Mouse (Mus musculus) layer of hippocampus, adult 9-11 months (tissue): ENCODE data around the gene Sec14l3.
"Not testable (repeated sequence)": the region's sequence is repeated elsewhere in the genome, so short reads cannot be mapped to it uniquely, and the experiment has no call there.

Experiments used
- DNase-seq: peaks from one replicate; pipeline ENCODE4 v3.0.0; 2022

Gene Sec14l3

DNA sequence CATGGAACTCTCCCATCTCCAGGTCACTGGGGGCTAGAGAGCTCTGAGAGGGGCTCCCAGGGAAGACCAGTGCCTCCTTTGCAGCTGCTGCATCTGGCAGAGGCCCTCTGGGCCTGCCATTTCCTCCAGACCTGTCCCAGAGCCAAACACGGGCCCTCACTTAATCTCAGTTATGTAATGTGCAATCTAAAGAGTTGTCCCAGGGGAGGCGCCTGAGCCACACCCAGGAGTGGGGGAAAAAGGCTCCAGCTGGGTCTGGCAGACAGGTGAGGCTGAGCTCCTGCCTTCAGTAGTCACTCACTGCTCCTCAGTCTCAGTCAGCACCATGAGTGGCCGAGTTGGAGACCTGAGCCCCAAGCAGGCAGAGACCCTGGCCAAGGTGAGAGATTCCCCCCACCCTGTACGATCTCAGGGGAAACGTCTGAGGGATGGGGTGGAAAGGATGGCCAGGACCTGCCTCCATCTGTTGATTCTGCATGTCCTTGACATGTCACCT, at the start of gene Sec14l3:
Gene Sec14l3 (plus strand): TSS at position 215 of the 496 bp plus-strand sequence.
- DNase-seq, result no peak

DNA sequence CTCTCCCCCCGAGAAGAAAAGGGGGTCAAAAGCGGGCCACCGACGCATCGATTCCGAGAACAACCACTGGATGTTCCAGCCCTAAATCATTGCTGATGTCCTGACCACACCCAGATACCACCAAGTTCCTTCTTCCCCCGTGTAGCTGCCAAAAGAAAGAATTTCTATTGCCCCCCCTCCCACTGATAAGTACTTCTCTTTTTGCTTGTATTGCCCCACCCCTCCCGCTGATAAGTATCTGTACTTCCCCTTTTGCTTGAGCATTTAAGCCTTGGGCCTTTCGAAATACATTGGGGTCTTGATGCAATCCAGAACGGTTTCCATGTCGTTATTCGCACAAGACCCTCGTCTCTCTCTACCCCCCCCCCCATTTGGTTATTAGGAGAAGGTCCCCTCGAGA, 48.8 kb upstream of the Sec14l3 start:
- DNase-seq, result not testable (repeated sequence)

DNA sequence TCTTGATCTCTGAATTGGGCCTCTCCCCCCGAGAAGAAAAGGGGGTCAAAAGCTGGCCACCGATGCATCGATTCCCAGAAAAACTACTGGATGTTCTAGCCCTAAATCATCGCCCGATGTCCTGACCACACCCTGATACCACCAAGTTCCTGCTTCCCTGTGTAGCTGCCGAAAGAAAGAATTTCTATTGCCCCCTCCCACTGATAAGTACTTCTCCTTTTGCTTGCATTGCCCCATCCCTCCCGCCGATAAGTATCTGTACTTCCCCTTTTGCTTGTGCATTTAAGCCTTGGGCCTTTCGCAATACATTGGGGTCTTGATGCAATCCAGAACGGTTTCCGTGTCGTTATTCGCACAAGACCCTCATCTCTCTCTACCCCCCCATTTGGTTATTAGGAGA, 42.5 kb upstream of the Sec14l3 start:
- DNase-seq, result not testable (repeated sequence)

DNA sequence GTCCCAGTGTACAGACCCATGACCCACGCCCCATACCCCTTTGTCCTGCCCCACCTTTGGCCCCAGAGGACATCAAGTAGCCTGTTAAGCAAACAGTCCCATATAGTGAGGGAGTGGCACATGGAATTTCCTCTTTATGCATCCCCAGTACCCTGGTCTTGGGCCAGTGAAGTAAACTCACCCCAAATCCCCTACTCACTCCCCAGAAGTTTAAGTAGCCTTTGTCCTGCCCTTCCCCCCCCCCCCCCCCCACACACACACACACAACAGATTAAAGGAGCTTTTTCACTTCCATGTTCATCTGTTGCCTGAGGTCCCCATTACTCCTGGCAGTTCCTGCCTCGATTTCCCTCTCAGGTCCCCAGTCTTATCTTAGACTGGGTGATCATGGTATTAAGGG, 41.3 kb upstream of the Sec14l3 start:
- no peak for DNase-seq

DNA sequence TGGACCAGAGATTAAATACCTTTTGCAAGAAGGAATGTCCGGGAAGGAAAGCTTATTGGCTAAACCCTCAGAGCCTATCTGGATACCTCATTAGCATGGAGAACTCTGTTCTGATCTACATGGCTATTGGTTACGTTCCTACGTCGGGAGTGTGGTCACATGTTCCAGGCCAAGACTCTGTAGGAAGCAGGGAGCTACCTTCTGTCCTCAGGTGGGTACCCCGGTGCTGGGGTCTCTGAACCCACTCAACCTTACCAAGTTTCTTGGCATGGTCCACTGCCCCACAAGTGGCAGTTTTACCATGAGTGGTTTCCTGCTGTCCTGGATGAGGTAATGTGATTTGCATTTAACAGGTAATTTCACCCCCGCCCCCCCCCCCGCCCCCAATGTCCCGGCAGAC, 37.6 kb upstream of the Sec14l3 start:
- DNase-seq, result no peak

DNA sequence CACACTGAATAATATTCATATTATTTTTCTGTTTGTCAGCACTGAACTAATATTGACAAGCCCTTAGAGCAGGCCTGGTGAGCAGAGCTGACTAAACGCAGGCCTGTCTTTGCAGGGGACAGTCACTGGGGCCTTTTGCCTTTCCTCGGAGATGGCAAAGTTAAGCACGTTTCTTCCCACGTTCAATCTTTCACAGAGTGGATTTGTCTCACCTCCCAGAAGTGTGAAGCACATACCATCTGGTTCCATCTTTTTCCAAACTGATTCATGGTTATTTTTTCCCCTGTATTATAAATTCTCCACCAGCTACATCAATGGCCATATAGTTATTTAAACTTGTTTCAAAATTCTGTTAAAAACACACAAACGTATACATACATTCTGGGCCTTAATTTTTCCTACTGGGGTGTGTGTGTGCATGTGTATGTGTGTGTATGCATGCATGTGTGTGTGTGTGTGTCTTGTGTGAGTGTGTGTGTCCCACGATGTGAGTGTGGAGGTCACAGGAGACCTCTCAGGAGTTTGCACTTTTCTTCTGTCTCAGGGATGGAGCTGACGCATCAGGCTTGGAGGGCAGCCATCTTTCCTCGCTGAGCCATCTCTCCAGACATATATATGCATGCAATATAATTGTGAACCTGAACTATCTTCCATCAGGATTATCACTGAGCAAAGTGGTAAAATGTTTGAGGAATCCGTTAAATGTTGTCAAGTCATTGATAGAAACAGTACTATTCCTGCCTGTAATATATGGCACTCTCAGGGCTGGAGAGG, 36.9 kb upstream of the Sec14l3 start:
- peak; percentile 24 for DNase-seq

DNA sequence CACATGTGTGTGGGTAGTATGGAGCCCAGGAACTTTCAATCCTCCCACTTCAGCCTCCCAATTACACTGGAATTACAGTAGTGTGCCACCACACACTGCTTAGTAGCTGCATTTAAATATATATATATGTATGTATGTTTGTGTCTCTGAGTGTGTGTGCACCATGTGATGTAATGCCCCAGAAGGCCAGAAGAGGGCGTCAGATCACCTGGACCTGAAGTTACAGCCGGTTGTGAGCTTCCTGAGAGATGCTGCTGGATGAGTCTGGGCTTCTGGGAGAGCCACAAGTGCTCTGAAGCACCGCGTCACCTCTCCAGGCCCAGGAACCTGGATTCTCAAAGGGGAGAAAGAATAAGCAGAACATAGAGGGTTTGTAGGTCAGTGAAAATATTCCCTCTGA, 35.3 kb upstream of the Sec14l3 start:
- no peak for DNase-seq

DNA sequence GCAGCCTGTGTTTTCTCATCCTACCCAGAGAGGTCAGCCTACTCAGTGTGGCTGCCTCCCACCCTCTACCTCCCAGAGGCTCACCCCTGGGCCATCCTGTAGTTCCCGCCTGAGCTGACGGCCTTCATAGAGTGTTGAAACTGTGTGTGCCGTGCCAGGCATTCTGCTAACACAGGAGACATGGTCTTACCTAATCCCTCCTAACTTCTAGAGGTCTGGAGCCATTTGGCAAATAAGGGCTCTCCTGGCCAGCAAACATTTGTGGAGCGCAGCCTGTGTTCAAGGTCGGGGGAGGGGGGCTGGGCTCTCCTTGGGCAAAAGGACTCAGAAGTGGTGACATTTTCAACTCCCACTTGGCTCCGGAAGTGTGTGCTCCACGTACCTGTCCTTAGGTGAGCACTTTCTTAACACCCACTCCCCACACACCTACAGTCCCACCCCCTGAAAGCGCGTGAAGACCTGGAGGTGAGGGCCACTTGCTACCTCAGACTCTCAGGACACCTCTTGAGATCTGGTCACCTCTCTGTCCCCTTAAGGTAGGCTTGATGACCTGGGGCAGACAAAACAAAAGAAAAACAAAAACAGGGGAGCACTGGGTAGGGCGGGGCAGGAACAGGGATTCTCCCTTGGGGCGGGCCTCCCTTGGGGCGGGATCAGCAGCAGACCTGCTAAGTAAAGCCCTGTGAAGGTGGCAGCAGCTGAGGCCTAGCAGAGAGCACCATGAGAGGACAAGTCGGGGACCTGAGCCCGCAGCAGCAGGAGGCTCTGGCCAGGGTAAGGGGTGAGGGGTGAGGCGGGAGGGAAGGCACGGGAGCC, 33.3 kb upstream of the Sec14l3 start, which contains the start of gene Sec14l4:
Gene Sec14l4 (plus strand): TSS at position 337 of the 816 bp plus-strand sequence.
- DNase-seq, result no peak

DNA sequence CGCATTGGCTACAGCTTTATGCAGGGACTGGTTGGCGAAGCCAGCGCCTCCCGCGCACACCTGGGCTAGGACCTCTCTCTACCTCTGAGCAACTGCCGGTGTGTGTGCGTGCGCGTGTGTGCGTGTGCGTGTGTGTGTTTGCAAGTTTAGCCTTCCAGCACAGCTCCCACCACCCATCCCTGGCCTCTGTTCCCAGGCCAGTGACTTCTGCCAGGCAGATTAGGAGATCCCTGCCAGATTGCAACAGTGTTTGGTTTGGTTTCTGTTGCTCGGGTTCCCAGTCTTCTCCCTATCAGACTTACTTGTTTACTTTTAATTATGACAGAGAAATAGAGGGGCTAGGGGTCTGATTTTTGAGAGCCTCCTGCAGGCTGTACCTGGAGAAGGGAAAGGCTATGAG, 32.7 kb upstream of the Sec14l3 start:
- DNase-seq, result no peak

DNA sequence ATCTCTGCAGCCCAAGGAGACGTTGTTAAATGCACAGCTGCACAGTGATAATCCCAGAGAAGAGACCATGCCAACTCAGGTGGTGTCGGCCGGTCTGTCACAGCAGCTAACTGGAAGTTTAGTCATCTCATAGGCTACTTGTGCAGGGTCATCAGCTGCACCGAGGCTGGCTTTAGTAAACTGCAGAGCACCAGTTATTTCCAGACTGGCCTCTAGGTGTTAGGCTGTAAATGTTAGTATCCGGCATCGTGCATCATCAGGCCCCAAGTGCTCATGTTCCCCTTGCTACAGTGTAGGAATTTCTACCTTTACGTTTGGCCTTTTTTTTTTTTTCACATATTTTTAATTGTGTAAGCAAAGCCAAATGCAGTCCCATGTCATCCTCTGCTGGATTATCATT, 31.2 kb upstream of the Sec14l3 start:
- no peak for DNase-seq

DNA sequence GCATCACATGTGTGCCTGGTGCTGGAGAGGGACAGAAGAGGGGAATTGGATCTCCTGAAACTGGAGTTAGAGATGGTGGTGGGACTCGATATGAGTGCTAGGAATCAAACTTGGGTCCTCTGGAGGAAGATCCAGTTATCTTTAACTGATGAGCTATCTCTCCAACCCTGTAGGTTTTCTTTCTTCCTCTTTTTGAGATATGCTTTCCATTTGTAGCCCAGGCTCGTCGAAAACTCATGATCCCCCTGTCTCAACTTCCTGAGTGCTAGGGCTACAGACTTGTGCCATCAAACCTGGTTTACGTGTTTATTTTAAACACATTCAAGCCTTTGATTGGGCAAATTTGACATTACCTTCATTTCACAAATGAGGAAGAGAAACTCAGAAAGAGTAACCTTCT, 30.5 kb upstream of the Sec14l3 start:
- no peak for DNase-seq

DNA sequence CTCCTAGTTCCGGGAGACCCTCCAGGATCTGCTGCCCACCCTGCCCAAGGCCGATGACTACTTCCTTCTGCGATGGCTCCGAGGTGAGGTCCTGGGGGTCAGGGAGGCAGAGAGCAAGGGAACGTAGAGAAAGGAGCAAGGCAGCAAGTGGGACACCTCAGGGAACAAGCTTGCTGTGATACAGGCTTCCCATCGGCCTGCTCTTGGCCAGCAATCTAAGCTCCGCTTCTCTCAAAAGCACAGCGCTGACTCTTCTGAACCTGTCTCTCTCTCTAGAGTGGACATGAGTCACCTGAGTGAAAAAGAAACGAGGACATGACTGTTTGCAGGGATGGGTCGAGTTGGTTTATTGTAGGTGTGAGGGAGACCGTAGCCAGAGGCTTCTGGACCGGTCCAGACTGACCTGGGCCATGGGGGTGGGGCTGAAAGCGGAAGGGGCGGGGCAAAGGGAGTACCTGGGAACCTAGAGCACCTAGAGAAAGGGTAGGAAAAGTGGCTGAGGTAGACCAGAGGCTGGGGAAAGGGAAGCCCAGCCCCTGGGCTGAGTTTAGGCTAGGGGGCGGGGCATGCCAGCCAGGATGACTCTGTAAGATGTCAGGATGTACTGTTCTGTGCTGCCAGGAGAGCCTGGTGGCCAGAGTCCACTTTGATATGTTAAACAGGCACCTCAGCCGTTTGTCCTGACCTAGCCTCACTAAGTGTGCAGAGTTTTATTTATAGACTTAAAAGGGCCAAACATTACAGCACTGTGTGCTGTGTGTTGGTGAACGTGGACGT, 29.3 kb upstream of the Sec14l3 start:
- no peak for DNase-seq

DNA sequence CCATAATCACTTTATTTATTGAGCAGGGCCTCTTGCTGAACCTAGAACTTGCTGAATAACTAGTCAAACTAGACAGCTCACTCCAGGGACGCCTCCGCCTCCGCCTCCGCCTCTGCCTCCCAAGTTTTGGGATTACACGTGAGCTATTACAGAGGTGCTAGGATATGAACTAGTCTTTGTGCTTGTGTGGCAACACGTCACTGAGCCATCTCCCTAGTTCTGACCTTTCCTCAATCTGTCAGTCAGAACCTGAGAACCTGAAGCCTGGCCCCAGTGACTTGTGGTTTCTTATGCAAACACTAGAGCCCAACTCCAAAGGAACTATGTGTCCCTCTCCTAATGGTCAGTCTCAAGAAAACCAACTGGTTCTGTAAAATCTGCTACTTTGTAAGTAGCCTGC, 28.7 kb upstream of the Sec14l3 start:
- no peak for DNase-seq

DNA sequence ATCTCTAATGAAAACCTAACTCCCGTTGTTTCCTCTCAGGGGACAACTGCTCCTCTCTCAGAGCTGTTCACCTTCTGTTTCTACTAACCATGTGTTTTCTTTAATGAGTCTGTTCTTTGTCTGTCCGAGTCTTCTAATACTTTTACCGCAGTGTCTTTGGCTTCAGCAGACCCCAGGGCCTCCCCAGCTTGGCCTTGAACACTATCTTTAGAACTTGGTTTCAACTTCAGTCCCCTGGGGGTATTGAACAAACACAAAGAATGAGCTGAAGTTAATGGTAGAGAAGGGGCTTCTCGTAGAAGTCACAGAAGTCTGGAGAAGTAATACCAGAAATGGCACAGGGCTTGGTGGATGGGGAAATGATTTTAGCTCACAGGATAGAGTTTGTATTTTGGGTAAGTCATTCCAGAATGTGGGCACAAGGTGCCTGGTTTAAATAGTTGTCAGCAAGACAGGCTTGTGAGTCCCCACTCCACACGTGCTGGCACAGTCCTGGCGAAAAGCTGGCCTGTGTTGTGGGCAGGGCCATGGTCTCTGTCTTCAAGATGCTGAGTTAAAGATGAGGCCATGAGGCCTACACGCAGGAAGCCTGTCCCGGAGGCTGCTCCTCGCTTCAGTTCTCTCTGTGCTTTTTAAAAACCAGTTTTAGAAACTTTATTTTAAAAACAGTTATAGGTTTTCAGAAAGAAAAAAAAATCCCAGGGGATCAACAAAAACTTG, 28.1 kb upstream of the Sec14l3 start:
- DNase-seq, result no peak

DNA sequence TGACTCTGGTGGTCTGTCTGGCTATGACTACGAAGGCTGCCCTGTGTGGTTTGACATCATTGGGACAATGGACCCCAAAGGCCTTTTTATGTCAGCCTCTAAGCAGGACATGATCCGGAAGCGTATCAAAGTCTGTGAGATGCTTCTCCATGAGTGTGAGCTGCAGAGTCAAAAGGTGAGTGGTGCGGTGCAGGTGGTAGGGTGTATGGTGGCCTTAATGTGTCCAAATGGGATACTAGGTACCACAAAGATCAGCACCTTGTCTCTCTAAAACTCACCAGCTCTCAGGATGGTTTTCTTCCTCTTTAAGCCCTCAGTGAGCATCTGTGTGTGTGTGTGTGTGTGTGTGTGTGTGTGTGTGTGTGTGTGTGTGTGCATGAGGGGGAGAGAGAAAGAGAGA, 24.7 kb upstream of the Sec14l3 start:
- DNase-seq, result no peak

DNA sequence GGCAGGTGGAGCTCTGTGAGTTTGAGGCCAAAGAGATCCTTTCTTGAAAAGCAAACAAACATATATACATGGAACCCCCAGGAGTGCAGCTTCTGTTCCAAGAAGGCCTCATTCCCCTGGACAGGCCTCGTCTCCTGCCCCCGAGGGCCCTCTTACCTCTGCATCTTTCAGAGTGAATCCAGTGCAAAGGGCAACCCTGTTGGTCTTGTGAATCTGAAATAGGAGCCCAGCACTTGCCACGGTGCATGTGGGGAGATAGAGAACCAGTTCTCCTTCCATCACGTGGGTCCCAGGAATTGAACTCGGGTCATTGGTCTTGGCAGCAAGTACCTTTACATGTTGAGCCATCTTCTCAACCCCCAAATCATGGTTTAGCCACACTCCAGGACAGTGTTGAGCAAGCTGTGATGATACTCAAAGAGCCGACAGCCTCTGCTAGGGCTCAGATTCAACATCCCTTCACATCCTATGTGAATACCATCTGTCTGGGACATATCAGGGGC, 23.5 kb upstream of the Sec14l3 start:
- DNase-seq, result no peak

DNA sequence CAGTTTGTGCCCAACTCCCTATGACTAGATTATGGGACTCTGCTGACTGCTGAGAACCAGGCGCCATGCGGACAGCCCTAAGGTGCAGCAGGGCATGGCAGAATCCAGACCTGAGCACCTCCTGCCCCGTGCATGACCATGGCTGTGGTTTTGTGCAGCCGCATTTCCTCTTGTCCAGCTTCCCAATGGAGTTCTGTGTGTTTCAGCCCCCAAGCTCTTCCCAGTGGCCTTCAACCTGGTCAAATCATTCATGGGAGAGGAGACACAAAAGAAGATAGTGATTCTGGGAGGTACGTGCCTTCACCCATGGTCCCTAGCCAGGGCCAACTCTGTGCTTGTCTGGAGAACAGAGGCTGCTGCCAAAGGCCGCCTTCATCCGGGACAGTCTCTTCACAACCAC, 21.6 kb upstream of the Sec14l3 start:
- DNase-seq, result no peak

DNA sequence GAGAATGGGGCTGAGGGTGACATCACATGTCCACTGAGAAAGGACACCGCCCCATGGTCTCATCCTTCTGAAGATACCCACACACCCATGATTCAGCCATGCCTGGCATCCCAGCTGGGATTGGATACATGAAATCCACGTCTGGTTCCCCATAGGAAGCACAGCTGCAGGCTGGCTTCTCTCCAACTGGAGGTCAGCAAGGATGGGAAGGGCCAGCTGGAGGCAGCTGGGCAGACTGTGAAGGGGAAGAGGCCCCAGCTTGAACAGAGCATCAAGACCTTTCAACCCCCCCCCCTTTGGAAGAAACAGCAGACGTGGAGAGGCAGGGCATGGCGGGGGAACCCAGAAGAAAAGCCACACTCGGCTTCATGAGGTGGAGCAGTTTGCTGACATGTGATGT, 18.1 kb upstream of the Sec14l3 start:
- DNase-seq, result no peak

DNA sequence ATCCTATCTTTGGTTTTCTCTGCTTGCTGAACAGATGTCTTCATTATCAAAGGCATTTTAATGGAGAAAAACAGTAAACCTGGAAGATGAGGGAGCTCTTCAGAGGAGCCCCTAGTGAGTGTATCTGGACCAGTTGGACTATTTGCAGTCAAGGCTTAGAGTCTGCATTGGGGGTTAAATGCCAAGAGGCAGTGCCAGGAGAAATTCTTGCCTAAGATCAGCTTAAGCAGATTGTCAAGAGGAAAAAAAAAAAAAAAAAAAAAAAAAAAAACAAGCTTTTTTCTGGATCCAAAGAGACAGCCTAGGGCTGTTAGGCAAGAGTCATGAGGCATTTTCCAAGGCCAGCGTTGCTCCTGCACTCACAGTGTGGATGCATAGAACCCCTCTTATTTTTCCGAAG, 16.9 kb upstream of the Sec14l3 start:
- DNase-seq, result no peak

DNA sequence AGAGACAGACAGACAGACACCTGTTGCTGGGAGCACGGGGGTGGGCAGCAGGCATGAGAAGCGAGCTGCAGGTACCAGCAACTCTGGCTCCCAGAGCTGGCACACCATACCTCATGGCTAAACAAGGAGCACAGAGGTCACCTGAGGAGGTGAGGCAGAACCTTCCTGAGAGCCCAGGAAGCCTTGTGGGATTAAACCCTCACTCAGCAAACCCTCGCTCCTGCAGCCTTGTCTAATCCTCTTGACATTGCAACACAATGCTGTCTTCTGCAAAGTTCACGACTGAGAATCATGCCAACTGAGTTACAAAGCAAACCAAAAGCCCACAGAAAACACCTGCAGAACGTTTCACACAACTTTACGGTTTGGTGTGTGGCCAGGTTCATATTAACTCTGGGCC, 16.2 kb upstream of the Sec14l3 start:
- no peak for DNase-seq

DNA sequence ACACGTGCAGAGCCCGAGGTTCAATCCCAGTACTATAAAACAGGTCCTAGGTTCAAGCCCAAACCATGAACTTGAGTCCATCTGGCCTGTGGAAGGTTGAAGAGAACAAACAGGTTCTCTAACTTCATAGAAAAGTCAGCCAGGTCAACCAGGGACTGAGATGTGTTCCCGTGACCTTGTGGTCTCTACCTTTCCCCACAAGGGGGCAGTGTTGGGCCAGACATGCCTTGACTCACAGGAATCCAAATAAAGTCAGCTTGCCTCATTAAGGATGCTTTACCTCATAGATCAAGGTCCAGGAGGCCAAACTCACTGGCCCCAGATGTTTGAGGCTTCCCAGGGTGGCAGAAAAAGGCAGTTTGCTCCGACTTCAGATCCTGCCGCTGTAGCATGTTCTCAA, 11.1 kb upstream of the Sec14l3 start:
- peak; percentile 53 for DNase-seq

DNA sequence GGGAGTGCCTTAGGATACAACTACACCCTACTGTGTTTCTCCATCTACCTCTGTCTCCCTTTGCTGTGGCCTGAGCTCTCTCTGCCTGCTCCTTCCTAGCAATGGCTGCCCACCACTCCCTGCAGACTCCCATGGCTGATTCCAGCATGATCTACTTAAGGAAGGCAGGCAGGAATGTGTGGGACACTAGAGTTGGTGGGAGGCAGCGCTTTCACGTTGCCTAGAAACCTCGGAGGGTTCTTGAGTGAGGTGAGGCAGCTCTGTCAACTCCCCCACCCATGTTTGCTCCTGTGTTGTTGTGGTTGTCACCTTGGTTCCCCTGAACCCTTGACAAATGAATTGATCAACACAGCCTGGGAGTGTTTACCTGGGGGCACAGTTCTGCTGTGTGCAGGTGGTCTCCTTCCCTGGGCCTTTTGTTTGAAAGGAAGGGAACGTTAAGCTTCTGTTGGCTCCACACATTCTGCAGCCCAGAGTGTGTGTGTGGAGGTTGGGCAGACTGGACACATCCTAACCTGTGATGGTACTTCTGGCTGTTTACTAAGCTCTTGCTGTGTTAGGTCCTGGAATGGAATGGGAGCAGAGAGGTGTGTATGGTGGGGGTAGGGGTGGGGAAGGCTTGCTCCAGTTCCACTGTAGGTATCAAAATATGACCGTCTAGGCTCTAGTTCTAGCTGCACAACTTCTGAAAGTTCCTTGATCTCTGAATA, 3.6 kb upstream of the Sec14l3 start:
- no peak for DNase-seq
